Mouse (Mus musculus): ENCODE measurements around the gene Fbxo11.

- TF ChIP-seq GATA1 (IDR thresholded peaks at IDR 0.05; ENCODE audit: low read length): no peak
- TF ChIP-seq TAL1 (IDR thresholded peaks at IDR 0.05; ENCODE audit: low read length): no peak
Measured at GRCm38 (mm10) chr17:88040810-88041209, 24.3 kb downstream of the Fbxo11 start.

Measured in erythroblast, embryonic 14.5 days (primary cell).